Mouse (Mus musculus) C2C12 (cell line): Measurements from ENCODE around the gene Cyp4x1. TPM values are rescaled to one million over a fixed set of nuclear protein-coding genes. Genes with fewer than 3 reads are reported as not detected.

Source experiments
- H3K27me3 ChIP-seq: one replicate; pipeline ENCODE4 v1.6.1; 2011; ENCODE audit not compliant: control insufficient read depth, insufficient read depth, insufficient read length
- H3K36me3 ChIP-seq: one replicate; pipeline ENCODE4 v1.6.1; 2011; ENCODE audit not compliant: control insufficient read depth, insufficient read depth
- H3K4me3 ChIP-seq: one replicate; pipeline ENCODE4 v1.5.1; 2011; ENCODE audit warnings: mild to moderate bottlenecking, control low read depth; ENCODE audit not compliant: poor library complexity, insufficient read depth, severe bottlenecking
- H3K79me2 ChIP-seq: one replicate; pipeline ENCODE4 v1.6.1; 2011; ENCODE audit not compliant: control insufficient read depth, insufficient read depth
- H3K79me3 ChIP-seq: one replicate; pipeline ENCODE4 v1.6.1; 2011; ENCODE audit warnings: low read depth, control low read depth
- H3ac ChIP-seq: one replicate; pipeline ENCODE3; 2011; ENCODE audit warnings: low read depth; ENCODE audit not compliant: control insufficient read depth, insufficient read length
- CEBPB ChIP-seq: IDR thresholded peaks from one replicate; pipeline ENCODE4 v1.6.1; 2011; ENCODE audit warnings: low read depth, mild to moderate bottlenecking, control low read depth, moderate library complexity
- CTCF ChIP-seq: IDR thresholded peaks from one replicate; pipeline ENCODE4 v1.5.1; 2011; ENCODE audit not compliant: control insufficient read depth, insufficient read depth, insufficient read length
- FOSL1 ChIP-seq: IDR thresholded peaks from one replicate; pipeline ENCODE4 v1.8.0; 2011; ENCODE audit warnings: mild to moderate bottlenecking, low read length; ENCODE audit not compliant: poor library complexity, insufficient read depth, severe bottlenecking
- MAX ChIP-seq: IDR thresholded peaks from one replicate; pipeline ENCODE4 v1.6.1; 2011; ENCODE audit warnings: mild to moderate bottlenecking, control low read depth
- MYOD1 ChIP-seq: IDR thresholded peaks from one replicate; pipeline ENCODE4 v1.6.1; 2011; ENCODE audit warnings: low read depth; ENCODE audit not compliant: control insufficient read depth, insufficient read length
- MYOG ChIP-seq: IDR thresholded peaks from one replicate; pipeline ENCODE4 v1.6.1; 2011; ENCODE audit not compliant: control insufficient read depth, insufficient read length; ENCODE audit errors: extremely low read depth
- USF1 ChIP-seq: IDR thresholded peaks from one replicate; pipeline ENCODE4 v1.6.1; 2011; ENCODE audit warnings: low read depth, mild to moderate bottlenecking, control low read depth, moderate library complexity
- polyA plus RNA-seq: library from polyadenylated mRNA; unstranded; fragments of >200 nt; fragmentation: generic; extraction: Trizol; gene quantifications from one replicate; pipeline ENCODE4 v1.2.1, GENCODE M21; 2012; ENCODE audit warnings: missing spikeins

The Cyp4x1 gene
- polyA plus RNA-seq, 1 experiment = not detected

- Histone ChIP-seq H3K36me3 (no peaks in the 10 kb centered on the region), H3ac (no peak overlapping the region), H3K79me3 (no peaks in the 10 kb centered on the region), H3K27me3 (peaks cover 9% of the 10 kb centered on the region), H3K4me3 (no peak overlapping the region), H3K79me2 (no peaks in the 10 kb centered on the region)
- no peak for TF ChIP-seq MYOD1
- TF ChIP-seq USF1 = no peak
- no peak for TF ChIP-seq CEBPB
- no peak for TF ChIP-seq FOSL1
- no peak for TF ChIP-seq MYOG
- TF ChIP-seq CTCF = no peak
Observed at GRCm38 (mm10) chr4:115133085-115133484, 996 bp downstream of the Cyp4x1 start.

- TF ChIP-seq MYOD1 = no peak
- no peak for TF ChIP-seq MAX
- no peak for TF ChIP-seq MYOG
- TF ChIP-seq CTCF = no peak
- TF ChIP-seq CEBPB = no peak
- TF ChIP-seq USF1 = no peak
- TF ChIP-seq FOSL1 = no peak
- Histone ChIP-seq H3K79me3 (no peaks in the 10 kb centered on the region), H3K27me3 (no peaks in the 10 kb centered on the region), H3K36me3 (no peaks in the 10 kb centered on the region), H3ac (no peak overlapping the region), H3K79me2 (no peaks in the 10 kb centered on the region), H3K4me3 (no peak overlapping the region)
Observed at GRCm38 (mm10) chr4:115124713-115125112, 9.4 kb downstream of the Cyp4x1 start.

- Histone ChIP-seq H3K27me3 (peaks cover 4% of the 10 kb centered on the region), H3K36me3 (no peaks in the 10 kb centered on the region), H3K79me2 (no peaks in the 10 kb centered on the region), H3K79me3 (no peaks in the 10 kb centered on the region), H3ac (no peak overlapping the region), H3K4me3 (no peak overlapping the region)
- no peak for TF ChIP-seq MAX
- TF ChIP-seq CTCF = no peak
- no peak for TF ChIP-seq USF1
- TF ChIP-seq CEBPB = no peak
- TF ChIP-seq MYOD1 = no peak
Observed at GRCm38 (mm10) chr4:115123507-115123906, 10.6 kb downstream of the Cyp4x1 start.

GRCm38 (mm10) chr4:115121608-115122007, 12.5 kb downstream of the Cyp4x1 start:
- peaks cover 4% of the 10 kb centered on the region for H3K27me3 ChIP-seq
- H3K36me3 ChIP-seq = no peaks in the 10 kb centered on the region
- H3K79me2 ChIP-seq = no peaks in the 10 kb centered on the region
- H3K79me3 ChIP-seq = no peaks in the 10 kb centered on the region
- no peak overlapping the region for H3K4me3 ChIP-seq
- TF ChIP-seq MYOG (no peak), MAX (no peak), MYOD1 (no peak), USF1 (no peak), FOSL1 (no peak), CTCF (no peak), CEBPB (no peak)
- H3ac ChIP-seq = no peak overlapping the region

- Histone ChIP-seq H3K79me2 (no peaks in the 10 kb centered on the region), H3K27me3 (peaks cover 4% of the 10 kb centered on the region), H3K4me3 (no peak overlapping the region), H3ac (no peak overlapping the region), H3K36me3 (no peaks in the 10 kb centered on the region), H3K79me3 (no peaks in the 10 kb centered on the region)
- TF ChIP-seq MYOG (no peak), CTCF (no peak), USF1 (no peak), FOSL1 (no peak)
Observed at GRCm38 (mm10) chr4:115121162-115121561, 12.9 kb downstream of the Cyp4x1 start.

GRCm38 (mm10) chr4:115119642-115120041, 14.4 kb downstream of the Cyp4x1 start:
- Histone ChIP-seq H3K36me3 (no peaks in the 10 kb centered on the region), H3K27me3 (peaks cover 4% of the 10 kb centered on the region), H3ac (no peak overlapping the region), H3K79me3 (no peaks in the 10 kb centered on the region), H3K79me2 (no peaks in the 10 kb centered on the region), H3K4me3 (no peak overlapping the region)
- TF ChIP-seq MAX (no peak), CEBPB (no peak), CTCF (no peak), MYOG (no peak), MYOD1 (no peak), USF1 (no peak), FOSL1 (no peak)
